ENCODE assay signal across 8 mouse cellular contexts in genomic region chr15:88854969-88855830, GRCm38 (mm10). TPM values are rescaled to one million over a fixed set of nuclear protein-coding genes. Genes with fewer than 3 reads are reported as not detected.
DNase-seq lines count a peak whose midpoint lies in the region; ATAC-seq and TF ChIP-seq lines count a peak whose summit lies in the region.

No protein-coding gene starts in this region.

- H3K9me3 ChIP-seq in heart, embryonic 12.5 days (replicated peaks), result no peaks in the 10 kb centered on the region
- H3K9me3 ChIP-seq in ES-E14 (ENCODE audit: control insufficient read depth, insufficient read depth, low read depth, low read length), result no peaks in the 10 kb centered on the region
- no peaks in the 10 kb centered on the region for H3K9me3 ChIP-seq in intestine, postnatal 0 days (ENCODE audit: control insufficient read depth)
- no peaks in the 10 kb centered on the region for H3K9me3 ChIP-seq in lung, postnatal 0 days (ENCODE audit: low read length)
- H3K9me3 ChIP-seq in midbrain, embryonic 14.5 days (ENCODE audit: control insufficient read depth, low read length), result no peaks in the 10 kb centered on the region

- 53% methylated on average over 15 of the region's 15 CpGs for whole genome bisulfite sequencing in heart, embryonic 12.5 days
- 66% methylated on average over 14 of the region's 15 CpGs for WGBS in intestine, postnatal 0 days
- 49% methylated on average over 15 of the region's 15 CpGs for WGBS in lung, postnatal 0 days
- WGBS in midbrain, embryonic 14.5 days, result 78% methylated on average over 15 of the region's 15 CpGs

- ATAC-seq in heart, embryonic 12.5 days (ENCODE audit: insufficient number of reproducible peaks, low FRiP score), result no peak; the same call in 1 of the 2 replicates
- no peak for ATAC-seq in intestine, postnatal 0 days
- ATAC-seq in lung, postnatal 0 days, result peak; percentile 6
- no peak for ATAC-seq in midbrain, embryonic 14.5 days (ENCODE audit: low FRiP score, low TSS enrichment)

- TF ChIP-seq CTCF in intestine, postnatal 0 days (IDR thresholded peaks at IDR 0.05; ENCODE audit: low read depth), result no peak
- TF ChIP-seq CTCF in lung, postnatal 0 days (IDR thresholded peaks at IDR 0.05), result no peak

- peak overlapping the region; percentile 42 for H3K27ac ChIP-seq in heart, embryonic 12.5 days (ENCODE audit: poor library complexity, severe bottlenecking)
- peak overlapping the region; percentile 55 for H3K27ac ChIP-seq in ES-E14 (ENCODE audit: insufficient read depth, low read depth, low read length, poor library complexity, severe bottlenecking)
- no peak overlapping the region for H3K27ac ChIP-seq in intestine, postnatal 0 days (ENCODE audit: low read depth, low read length)
- peak overlapping the region; percentile 82 for H3K27ac ChIP-seq in lung, postnatal 0 days (ENCODE audit: low read length)
- no peak overlapping the region for H3K27ac ChIP-seq in midbrain, embryonic 14.5 days (replicated peaks; ENCODE audit: low read depth, low read length)

- H3K4me1 ChIP-seq in heart, embryonic 12.5 days (replicated peaks), result peaks cover 42% of the 10 kb centered on the region
- peaks cover 12 to 43% of the 10 kb centered on the region in 2 experiments; a peak in 2 of 4 replicates for H3K4me1 ChIP-seq in ES-E14 (ENCODE audit: control insufficient read depth in 2 of 2, insufficient read depth in 2 of 2, low read length in 2 of 2, poor library complexity in 1 of 2)
- H3K4me1 ChIP-seq in intestine, postnatal 0 days (replicated peaks; ENCODE audit: control insufficient read depth, insufficient read depth, low read length), result peaks cover 15% of the 10 kb centered on the region
- H3K4me1 ChIP-seq in lung, postnatal 0 days (ENCODE audit: insufficient read depth, low read depth, low read length), result peaks cover 29% of the 10 kb centered on the region
- no peaks in the 10 kb centered on the region for H3K4me1 ChIP-seq in midbrain, embryonic 14.5 days (ENCODE audit: control insufficient read depth, insufficient read depth, low read length)

- DNase-seq in heart, adult 9 months (ENCODE audit: low spot score in 2 of 2), result no peak
- no peak for DNase-seq in ES-E14 (ENCODE audit: low read depth, low spot score)
- peak; percentile 72 for DNase-seq in lung, postnatal 0 days (ENCODE audit: low spot score)
- DNase-seq in T-cell, adult 2 months (ENCODE audit: low spot score), result no peak
- DNase-seq in gastrocnemius, postnatal 36 days, result no peak
- DNase-seq in midbrain, embryonic 14.5 days, result no peak

- H3K27me3 ChIP-seq in heart, embryonic 12.5 days (replicated peaks), result no peaks in the 10 kb centered on the region
- no peaks in the 10 kb centered on the region for H3K27me3 ChIP-seq in intestine, postnatal 0 days (replicated peaks; ENCODE audit: control insufficient read depth, insufficient read depth, low read length)
- H3K27me3 ChIP-seq in lung, postnatal 0 days (replicated peaks; ENCODE audit: insufficient read depth, low read length), result no peaks in the 10 kb centered on the region
- H3K27me3 ChIP-seq in midbrain, embryonic 14.5 days (ENCODE audit: control insufficient read depth, insufficient read depth, low read length), result no peaks in the 10 kb centered on the region

- in situ Hi-C loops in ES-E14 (cut with MboI; ENCODE audit: low sequenced_read_pairs in 2 of 2, unreplicated experiment in 2 of 2), result no loop called here

- no peaks in the 10 kb centered on the region for H3K36me3 ChIP-seq in heart, embryonic 12.5 days
- no peaks in the 10 kb centered on the region for H3K36me3 ChIP-seq in ES-E14 (ENCODE audit: control insufficient read depth, insufficient read depth, low read length, poor library complexity, severe bottlenecking)
- no peaks in the 10 kb centered on the region for H3K36me3 ChIP-seq in intestine, postnatal 0 days (ENCODE audit: control insufficient read depth, insufficient read depth)
- H3K36me3 ChIP-seq in lung, postnatal 0 days (ENCODE audit: insufficient read depth, low read length), result no peaks in the 10 kb centered on the region
- no peaks in the 10 kb centered on the region for H3K36me3 ChIP-seq in midbrain, embryonic 14.5 days (ENCODE audit: control insufficient read depth, insufficient read depth, low read length)

- TF ChIP-seq EP300 in lung, postnatal 0 days (IDR thresholded peaks at IDR 0.05), result peak; percentile 28; the same call in 1 of the 2 replicates

- intact Hi-C loops in gastrocnemius, postnatal 36 days (cut with DNase I), result no loop called here

- 0 out of 2 replicates have a peak overlapping the region, but pooled peaks have one; percentile 4 for H3K4me2 ChIP-seq in heart, embryonic 12.5 days
- H3K4me2 ChIP-seq in intestine, postnatal 0 days (replicated peaks; ENCODE audit: low read depth), result 0 out of 2 replicates have a peak overlapping the region, but pooled peaks have one; percentile 6
- H3K4me2 ChIP-seq in lung, postnatal 0 days (replicated peaks; ENCODE audit: low read depth, low read length), result no peak overlapping the region
- H3K4me2 ChIP-seq in midbrain, embryonic 14.5 days (ENCODE audit: low read length), result no peak overlapping the region

- H3K4me3 ChIP-seq in heart, embryonic 12.5 days, result no peak overlapping the region
- H3K4me3 ChIP-seq in ES-E14 (ENCODE audit: insufficient read depth in 1 of 2, low read depth in 1 of 2, low read length in 2 of 2, poor library complexity in 1 of 2, severe bottlenecking in 1 of 2), result peak overlapping the region in 1 of 2 experiments; percentile 13; a peak in 1 of 4 replicates
- no peak overlapping the region for H3K4me3 ChIP-seq in intestine, postnatal 0 days (ENCODE audit: low read depth, low read length)
- no peak overlapping the region for H3K4me3 ChIP-seq in lung, postnatal 0 days (ENCODE audit: low read depth, low read length)
- H3K4me3 ChIP-seq in midbrain, embryonic 14.5 days (replicated peaks; ENCODE audit: low read depth, low read length), result no peak overlapping the region

- H3K9ac ChIP-seq in heart, embryonic 12.5 days, result peak overlapping the region; percentile 50; the same call in 1 of the 2 replicates
- peak overlapping the region; percentile 48; the same call in 1 of the 2 replicates for H3K9ac ChIP-seq in ES-E14 (ENCODE audit: insufficient read depth, low read depth, low read length, poor library complexity, severe bottlenecking)
- H3K9ac ChIP-seq in intestine, postnatal 0 days (ENCODE audit: low read depth, low read length), result no peak overlapping the region
- H3K9ac ChIP-seq in lung, postnatal 0 days (replicated peaks; ENCODE audit: low read depth), result no peak overlapping the region
- H3K9ac ChIP-seq in midbrain, embryonic 14.5 days (replicated peaks; ENCODE audit: low read length), result no peak overlapping the region

TF ChIP-seq in ES-E14, 5 proteins besides CTCF, POLR2A, EP300 and RAD21:
- TF ChIP-seq MAFK (IDR thresholded peaks at IDR 0.05; ENCODE audit: insufficient read depth, low read depth, low read length) (no peak), CHD2 (IDR thresholded peaks at IDR 0.05; ENCODE audit: low read depth, low read length) (no peak), ZC3H11A (IDR thresholded peaks at IDR 0.05; ENCODE audit: borderline replicate concordance, low read depth, low read length) (no peak), HCFC1 (IDR thresholded peaks at IDR 0.05; ENCODE audit: borderline replicate concordance, insufficient read depth, low read length) (no peak), ZNF384 (IDR thresholded peaks at IDR 0.05; ENCODE audit: low read depth, low read length) (0 out of 2 replicates have a peak, but pooled peaks have one; percentile 33)

RNA-seq across cellular contexts. Expression of gene Pim3, which starts 6.8 kb away (rescaled TPM):
- 67.5 and 68.1 TPM in 2 replicates for polyA plus RNA-seq in heart, embryonic 12.5 days (2016; fragmentation: Nextera tagmentation; extraction: Ambion mirVana)
- total RNA-seq in ES-E14 (2012; rRNA removed), result 159 and 169 TPM in 2 replicates
- 28.0 and 36.8 TPM in 2 replicates for polyA plus RNA-seq in intestine, postnatal 0 days (2015; fragmentation: Nextera tagmentation; extraction: Ambion mirVana)
- 66.0 and 69.6 TPM in 2 replicates for polyA plus RNA-seq in lung, postnatal 0 days (2015; fragmentation: Nextera tagmentation; extraction: Ambion mirVana)
- 10 to 100 TPM; 22.1 to 32.2 TPM for total RNA-seq in gastrocnemius, postnatal 36 days (2021)
- polyA plus RNA-seq in midbrain, embryonic 14.5 days (2014; fragmentation: Nextera tagmentation; extraction: Ambion mirVana), result 49.1 and 53.2 TPM in 2 replicates

RNA-seq across cellular contexts. Expression of gene Creld2, which starts 35.8 kb away (rescaled TPM):
- polyA plus RNA-seq in heart, embryonic 12.5 days (2016; fragmentation: Nextera tagmentation; extraction: Ambion mirVana), result 61.9 and 66.4 TPM in 2 replicates
- total RNA-seq in ES-E14 (2012; rRNA removed), result 324 and 328 TPM in 2 replicates
- polyA plus RNA-seq in intestine, postnatal 0 days (2015; fragmentation: Nextera tagmentation; extraction: Ambion mirVana), result 67.8 and 67.9 TPM in 2 replicates
- polyA plus RNA-seq in lung, postnatal 0 days (2015; fragmentation: Nextera tagmentation; extraction: Ambion mirVana), result 62.6 and 76.5 TPM in 2 replicates
- 1 to 10 TPM; 6.6 to 8.9 TPM for total RNA-seq in gastrocnemius, postnatal 36 days (2021)
- polyA plus RNA-seq in midbrain, embryonic 14.5 days (2014; fragmentation: Nextera tagmentation; extraction: Ambion mirVana), result 49.6 and 53.8 TPM in 2 replicates

RNA-seq across cellular contexts. Expression of gene Alg12, which starts 36.1 kb away (rescaled TPM):
- polyA plus RNA-seq in heart, embryonic 12.5 days (2016; fragmentation: Nextera tagmentation; extraction: Ambion mirVana), result 9.3 and 9.4 TPM in 2 replicates
- 17.0 and 17.8 TPM in 2 replicates for total RNA-seq in ES-E14 (2012; rRNA removed)
- 7.3 and 8.4 TPM in 2 replicates for polyA plus RNA-seq in intestine, postnatal 0 days (2015; fragmentation: Nextera tagmentation; extraction: Ambion mirVana)
- polyA plus RNA-seq in lung, postnatal 0 days (2015; fragmentation: Nextera tagmentation; extraction: Ambion mirVana), result 7.2 and 7.9 TPM in 2 replicates
- total RNA-seq in gastrocnemius, postnatal 36 days (2021), result 1 to 10 TPM; 3.6 to 3.7 TPM
- 7.1 and 8.1 TPM in 2 replicates for polyA plus RNA-seq in midbrain, embryonic 14.5 days (2014; fragmentation: Nextera tagmentation; extraction: Ambion mirVana)

Comparison
In these comparisons a context has a peak if more than half of its experiments do, and no peak if none do; other contexts are left out.
1. H3K27ac ChIP-seq: peak in heart, embryonic 12.5 days (single experiment), ES-E14 (single experiment) and lung, postnatal 0 days (single experiment); none in intestine, postnatal 0 days (single experiment) and midbrain, embryonic 14.5 days (single experiment).
2. H3K4me2 ChIP-seq: peak in heart, embryonic 12.5 days (single experiment) and intestine, postnatal 0 days (single experiment); none in lung, postnatal 0 days (single experiment) and midbrain, embryonic 14.5 days (single experiment).
3. H3K9ac ChIP-seq: peak in heart, embryonic 12.5 days (single experiment) and ES-E14 (single experiment); none in intestine, postnatal 0 days (single experiment), lung, postnatal 0 days (single experiment) and midbrain, embryonic 14.5 days (single experiment).